Mouse (Mus musculus) liver, postnatal 0 days (tissue): Measurements from ENCODE around the gene Taok3.

Source experiments
- CTCF ChIP-seq: sonication (generic); IDR thresholded peaks from 2 replicates; pipeline ENCODE4 v1.5.1; 2016; ENCODE audit warnings: antibody characterized with exemption, low read depth
- EP300 ChIP-seq: IDR thresholded peaks from 2 replicates; pipeline ENCODE4 v1.6.1; 2016; ENCODE audit warnings: antibody characterized with exemption, low read depth, mild to moderate bottlenecking

- TF ChIP-seq CTCF (no peak), EP300 (no peak)
Measured at GRCm38 (mm10) chr5:117196551-117196950, 76.6 kb downstream of the Taok3 start.
